Mouse (Mus musculus): Measurements from ENCODE around the gene Fam20a. TPM values are rescaled to one million over a fixed set of nuclear protein-coding genes. Genes with fewer than 3 reads are reported as not detected.

Fam20a gene
- polyA plus RNA-seq, 1 experiment from 2014 or later = 12.5 TPM

DNA sequence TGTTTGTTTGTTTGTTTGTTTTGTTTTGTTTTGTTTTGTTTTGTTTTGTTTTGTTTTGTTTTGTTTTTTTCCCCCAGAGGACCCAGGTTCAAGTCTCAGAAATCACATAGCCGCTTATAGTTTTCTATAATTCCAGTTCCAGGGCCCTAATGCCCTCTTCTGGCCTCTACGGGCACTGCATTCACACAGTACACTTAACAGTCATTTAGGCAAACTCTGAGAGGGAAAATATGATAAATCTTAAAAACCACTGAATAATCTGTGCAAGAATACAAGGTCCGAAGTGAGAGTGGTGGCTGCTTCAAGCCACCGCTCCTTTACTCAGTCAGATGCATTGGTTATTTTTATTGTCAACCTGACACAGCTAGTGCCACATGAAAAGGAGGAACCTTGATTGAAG is 94.4 kb downstream of the Fam20a start:
- WGBS = 87% methylated on average over 4 of the region's 4 CpGs
- H3K36me3 ChIP-seq (ENCODE audit: insufficient read depth, low read length) = no peaks in the 10 kb centered on the region
- TF ChIP-seq CTCF (IDR thresholded peaks at IDR 0.05) = peak; percentile 65
- TF ChIP-seq EP300 (IDR thresholded peaks at IDR 0.05) = no peak
- no peaks in the 10 kb centered on the region for H3K27me3 ChIP-seq (replicated peaks; ENCODE audit: insufficient read depth, low read length)
- no peak overlapping the region for H3K4me3 ChIP-seq (ENCODE audit: low read depth, low read length)
- ATAC-seq (no peak), DNase-seq (ENCODE audit: low spot score) (no peak)
- peaks cover 2% of the 10 kb centered on the region; the same call in 1 of the 2 replicates for H3K4me1 ChIP-seq (ENCODE audit: insufficient read depth, low read depth, low read length)
- no peak overlapping the region for H3K4me2 ChIP-seq (replicated peaks; ENCODE audit: low read depth, low read length)
- no peak overlapping the region for H3K27ac ChIP-seq (ENCODE audit: low read length)
- H3K9ac ChIP-seq (replicated peaks; ENCODE audit: low read depth) = no peak overlapping the region
- H3K9me3 ChIP-seq (ENCODE audit: low read length) = no peaks in the 10 kb centered on the region

DNA sequence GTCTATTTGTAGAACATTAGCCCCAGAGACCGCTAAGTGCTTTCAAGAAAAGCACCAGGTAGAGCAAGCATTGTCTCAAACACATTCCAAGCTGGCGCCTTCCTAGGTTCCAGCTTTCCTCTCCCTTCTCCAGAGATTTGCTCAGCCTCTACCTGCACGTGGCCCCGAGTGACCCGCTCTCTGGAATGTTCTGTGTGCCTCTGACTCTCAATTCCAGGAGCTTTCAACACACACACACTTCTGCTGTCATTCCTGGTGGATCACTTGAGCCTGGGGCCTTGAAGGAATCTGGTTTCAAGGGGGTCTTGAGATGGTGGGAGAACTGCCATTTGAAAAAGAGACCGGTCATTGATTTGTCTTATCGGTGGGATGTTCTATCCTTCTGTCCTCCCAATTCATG is 98.8 kb downstream of the Fam20a start:
- Histone ChIP-seq H3K4me2 (replicated peaks; ENCODE audit: low read depth, low read length) (peak overlapping the region; percentile 45; the same call in 1 of the 2 replicates), H3K27me3 (replicated peaks; ENCODE audit: insufficient read depth, low read length) (no peaks in the 10 kb centered on the region), H3K4me3 (ENCODE audit: low read depth, low read length) (no peak overlapping the region), H3K36me3 (ENCODE audit: insufficient read depth, low read length) (no peaks in the 10 kb centered on the region), H3K9ac (replicated peaks; ENCODE audit: low read depth) (no peak overlapping the region), H3K4me1 (ENCODE audit: insufficient read depth, low read depth, low read length) (peaks cover 6% of the 10 kb centered on the region; the same call in 1 of the 2 replicates), H3K27ac (ENCODE audit: low read length) (no peak overlapping the region), H3K9me3 (ENCODE audit: low read length) (no peaks in the 10 kb centered on the region)
- TF ChIP-seq EP300 (IDR thresholded peaks at IDR 0.05) = no peak
- TF ChIP-seq CTCF (IDR thresholded peaks at IDR 0.05) = no peak
- 61% methylated on average over 7 of the region's 7 CpGs for WGBS
- ATAC-seq (peak; percentile 31; the same call in 1 of the 2 replicates), DNase-seq (ENCODE audit: low spot score) (peak; percentile 32)

DNA sequence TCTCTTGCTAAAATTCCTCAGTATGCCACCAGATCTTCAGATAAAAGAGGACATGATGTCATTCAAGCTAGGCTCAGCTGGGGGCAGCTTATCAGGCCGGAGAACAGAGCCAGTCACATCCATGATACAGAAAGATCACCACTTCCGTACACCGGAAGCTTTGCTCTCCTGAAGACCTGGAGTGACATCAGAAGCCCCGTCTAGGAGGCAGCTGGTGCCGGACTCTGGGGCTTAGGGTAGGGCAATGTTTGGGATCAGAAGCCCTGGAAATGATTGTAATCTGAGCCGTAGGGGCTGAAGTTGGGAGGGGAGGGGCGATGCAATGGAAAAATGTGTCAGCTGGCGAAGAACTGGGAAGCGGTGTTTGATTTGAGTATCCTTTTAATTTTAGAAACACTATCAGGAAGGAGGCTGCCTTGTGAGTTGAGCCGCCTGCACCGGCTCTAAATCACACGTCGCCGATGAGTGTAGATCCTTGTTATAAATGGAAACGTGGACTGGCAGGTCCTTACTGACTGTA is 99.5 kb downstream of the Fam20a start:
- Histone ChIP-seq H3K4me1 (ENCODE audit: insufficient read depth, low read depth, low read length) (peaks cover 6% of the 10 kb centered on the region; the same call in 1 of the 2 replicates), H3K4me3 (ENCODE audit: low read depth, low read length) (0 out of 2 replicates have a peak overlapping the region, but pooled peaks have one; percentile 2), H3K9ac (replicated peaks; ENCODE audit: low read depth) (peak overlapping the region; percentile 20; the same call in 1 of the 2 replicates), H3K27me3 (replicated peaks; ENCODE audit: insufficient read depth, low read length) (no peaks in the 10 kb centered on the region), H3K9me3 (ENCODE audit: low read length) (no peaks in the 10 kb centered on the region), H3K36me3 (ENCODE audit: insufficient read depth, low read length) (no peaks in the 10 kb centered on the region), H3K27ac (ENCODE audit: low read length) (0 out of 2 replicates have a peak overlapping the region, but pooled peaks have one; percentile 27), H3K4me2 (replicated peaks; ENCODE audit: low read depth, low read length) (peak overlapping the region; percentile 45)
- DNase-seq (ENCODE audit: low spot score) (peak; percentile 61), ATAC-seq (peak; percentile 78)
- 3% methylated on average over 15 of the region's 15 CpGs for WGBS
- no peak for TF ChIP-seq CTCF (IDR thresholded peaks at IDR 0.05)
- peak; percentile 62; the same call in 1 of the 2 replicates for TF ChIP-seq EP300 (IDR thresholded peaks at IDR 0.05)

DNA sequence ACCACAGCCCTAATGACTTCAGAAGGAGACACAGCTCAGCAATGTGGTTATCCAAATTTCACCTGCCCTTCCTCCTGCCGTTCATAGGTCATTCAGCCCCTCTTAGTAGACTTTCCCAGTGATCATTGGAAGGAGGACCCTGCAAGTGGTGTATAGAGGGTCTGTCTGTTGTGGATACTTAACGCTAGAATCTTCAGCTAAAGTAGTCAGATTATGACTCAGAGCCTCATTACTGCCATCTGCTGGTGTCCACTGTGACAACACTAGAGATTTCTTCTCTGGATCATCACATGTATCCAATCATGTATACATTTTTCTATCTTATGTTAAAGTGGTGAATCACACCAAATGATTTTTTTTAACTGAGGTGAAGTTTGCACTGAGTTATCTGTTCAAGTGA is 100.9 kb downstream of the Fam20a start:
- ATAC-seq (no peak), DNase-seq (ENCODE audit: low spot score) (peak; percentile 71)
- WGBS = 10% methylated on average over 2 of the region's 2 CpGs
- H3K27me3 ChIP-seq (replicated peaks; ENCODE audit: insufficient read depth, low read length) = no peaks in the 10 kb centered on the region
- TF ChIP-seq CTCF (IDR thresholded peaks at IDR 0.05) (peak; percentile 88), EP300 (IDR thresholded peaks at IDR 0.05) (no peak)
- no peak overlapping the region for H3K9ac ChIP-seq (replicated peaks; ENCODE audit: low read depth)
- H3K4me2 ChIP-seq (replicated peaks; ENCODE audit: low read depth, low read length) = no peak overlapping the region
- no peak overlapping the region for H3K4me3 ChIP-seq (ENCODE audit: low read depth, low read length)
- H3K36me3 ChIP-seq (ENCODE audit: insufficient read depth, low read length) = no peaks in the 10 kb centered on the region
- no peak overlapping the region for H3K27ac ChIP-seq (ENCODE audit: low read length)
- H3K9me3 ChIP-seq (ENCODE audit: low read length) = no peaks in the 10 kb centered on the region
- H3K4me1 ChIP-seq (ENCODE audit: insufficient read depth, low read depth, low read length) = peaks cover 6% of the 10 kb centered on the region; the same call in 1 of the 2 replicates

DNA sequence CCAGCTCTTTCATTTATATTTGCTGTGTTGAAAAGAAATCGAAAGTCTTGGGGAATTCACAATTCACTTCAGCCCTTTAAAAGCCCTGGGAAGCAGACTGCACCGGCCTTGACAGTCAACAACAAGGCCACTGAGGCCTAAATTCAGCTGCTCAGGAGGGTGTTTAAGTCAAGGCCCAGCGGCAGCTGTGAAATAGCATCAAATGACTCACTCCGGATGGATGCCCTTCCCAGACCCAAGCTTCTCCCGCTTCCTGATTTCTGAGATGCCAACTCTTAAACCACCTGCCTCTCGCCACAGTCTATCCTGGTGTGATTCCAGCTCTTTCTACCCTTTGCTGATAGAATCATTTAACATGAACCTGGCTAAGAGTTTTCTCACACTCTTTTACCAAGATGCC is 101.7 kb downstream of the Fam20a start:
- DNase-seq (ENCODE audit: low spot score) (no peak), ATAC-seq (no peak)
- Histone ChIP-seq H3K9me3 (ENCODE audit: low read length) (no peaks in the 10 kb centered on the region), H3K36me3 (ENCODE audit: insufficient read depth, low read length) (no peaks in the 10 kb centered on the region), H3K4me3 (ENCODE audit: low read depth, low read length) (no peak overlapping the region), H3K9ac (replicated peaks; ENCODE audit: low read depth) (no peak overlapping the region), H3K4me1 (ENCODE audit: insufficient read depth, low read depth, low read length) (peaks cover 6% of the 10 kb centered on the region; the same call in 1 of the 2 replicates), H3K4me2 (replicated peaks; ENCODE audit: low read depth, low read length) (no peak overlapping the region), H3K27me3 (replicated peaks; ENCODE audit: insufficient read depth, low read length) (no peaks in the 10 kb centered on the region), H3K27ac (ENCODE audit: low read length) (no peak overlapping the region)
- TF ChIP-seq EP300 (IDR thresholded peaks at IDR 0.05) (no peak), CTCF (IDR thresholded peaks at IDR 0.05) (no peak)
- 82% methylated on average over 6 of the region's 6 CpGs for WGBS

Other genes starting within 250 kb of the Fam20a start
- gene Arsg, start 248.9 kb downstream of the Fam20a start, polyA plus RNA-seq (2015; fragmentation: Nextera tagmentation; extraction: Ambion mirVana) = 6.6 and 7.1 TPM in 2 replicates
- 1.8 and 2.3 TPM in 2 replicates for gene Slc16a6, start 248.7 kb downstream of the Fam20a start, polyA plus RNA-seq (2015; fragmentation: Nextera tagmentation; extraction: Ambion mirVana)
- gene Wipi1, start 110.3 kb downstream of the Fam20a start, polyA plus RNA-seq (2015; fragmentation: Nextera tagmentation; extraction: Ambion mirVana) = 51.4 and 65.1 TPM in 2 replicates
- 305 TPM in 2 replicates for gene Prkar1a, start 72.9 kb downstream of the Fam20a start, polyA plus RNA-seq (2015; fragmentation: Nextera tagmentation; extraction: Ambion mirVana)
- gene 1700012B07Rik, start 105.8 kb upstream of the Fam20a start, polyA plus RNA-seq (2015; fragmentation: Nextera tagmentation; extraction: Ambion mirVana) = 0.15 TPM in 1 of 2 replicates, not detected in the other